Mouse (Mus musculus): ENCODE measurements around the gene Rtn4. TPM values are rescaled to one million over a fixed set of nuclear protein-coding genes. Genes with fewer than 3 reads are reported as not detected.

Rtn4 gene
- total RNA-seq (2023), result 100 to 1,000 TPM; 199 to 208 TPM

DNA sequence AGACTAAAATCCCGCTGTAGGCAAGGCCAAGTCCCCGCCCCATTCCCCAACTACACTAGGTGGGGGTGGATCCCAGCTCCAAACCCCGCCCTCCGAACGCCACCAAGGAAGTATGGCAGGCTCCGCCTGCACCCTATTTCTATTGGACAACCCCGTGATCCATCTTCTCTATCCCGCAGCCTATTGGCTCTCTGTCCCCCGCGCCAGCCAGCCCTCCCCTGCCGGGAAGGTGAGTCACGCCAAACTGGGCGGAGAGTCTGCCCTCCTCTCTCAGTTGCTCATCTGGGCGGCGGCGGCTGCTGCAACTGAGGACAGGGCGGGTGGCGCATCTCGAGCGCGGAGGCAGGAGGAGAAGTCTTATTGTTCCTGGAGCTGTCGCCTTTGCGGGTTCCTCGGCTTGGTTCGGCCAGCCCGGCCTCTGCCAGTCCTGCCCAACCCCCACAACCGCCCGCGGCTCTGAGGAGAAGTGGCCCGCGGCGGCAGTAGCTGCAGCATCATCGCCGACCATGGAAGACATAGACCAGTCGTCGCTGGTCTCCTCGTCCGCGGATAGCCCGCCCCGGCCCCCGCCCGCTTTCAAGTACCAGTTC is at the start of gene Rtn4:
Rtn4 (plus strand) TSS at position 265 of the 590 bp plus-strand sequence.

Other genes starting within 250 kb of the Rtn4 start
- gene Prorsd1, start 177.9 kb upstream of the Rtn4 start, total RNA-seq (2023), result 10 to 100 TPM; 12.8 to 13.3 TPM
- 10 to 100 TPM; 14.4 to 17.6 TPM for gene Mtif2, start 166.5 kb upstream of the Rtn4 start, total RNA-seq (2023)
- not detected for gene Clhc1, start 145.0 kb upstream of the Rtn4 start, total RNA-seq (2023)
- 1,000 to 10,000 TPM; 1,162 to 1,346 TPM for gene Rps27a, start 144.8 kb upstream of the Rtn4 start, total RNA-seq (2023)
- gene 4931440F15Rik, start 132.7 kb downstream of the Rtn4 start, total RNA-seq (2023), result 1 to 10 TPM in 1 of 2 experiments, under 1 TPM in 1; 0.86 to 1.5 TPM